Mouse (Mus musculus): ENCODE measurements around the gene Olfr76.
"Not testable (repeated sequence)": the region's sequence is repeated elsewhere in the genome, so short reads cannot be mapped to it uniquely, and the experiment has no call there.

Olfr76 gene
- long read RNA-seq, experiment 1 = 0 reads
- long read RNA-seq, experiment 2 = 0 reads

DNA sequence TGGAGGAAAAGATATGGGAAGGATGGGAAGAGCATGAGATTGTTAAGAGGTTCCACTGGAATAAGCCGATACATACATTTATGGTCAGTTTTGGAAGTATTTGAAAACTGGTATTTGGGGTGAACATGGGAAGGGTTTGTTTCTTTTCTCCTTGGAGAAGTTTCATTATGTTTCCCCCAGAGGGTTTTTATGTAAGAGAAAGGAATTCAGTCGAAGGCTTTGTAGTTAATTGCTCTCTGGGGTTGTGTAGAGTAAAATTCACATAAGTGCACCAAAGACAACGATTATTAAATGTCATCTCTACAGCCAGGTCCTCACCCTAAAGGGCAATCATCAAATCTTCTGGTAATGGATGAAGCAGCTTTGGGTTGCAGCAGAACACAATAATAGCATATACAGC lies at the start of gene Olfr76:
Olfr76 (minus strand) TSS at position 101 of the 400 bp plus-strand sequence.
- intact Hi-C loops (cut with DNase I) = no loop called here

DNA sequence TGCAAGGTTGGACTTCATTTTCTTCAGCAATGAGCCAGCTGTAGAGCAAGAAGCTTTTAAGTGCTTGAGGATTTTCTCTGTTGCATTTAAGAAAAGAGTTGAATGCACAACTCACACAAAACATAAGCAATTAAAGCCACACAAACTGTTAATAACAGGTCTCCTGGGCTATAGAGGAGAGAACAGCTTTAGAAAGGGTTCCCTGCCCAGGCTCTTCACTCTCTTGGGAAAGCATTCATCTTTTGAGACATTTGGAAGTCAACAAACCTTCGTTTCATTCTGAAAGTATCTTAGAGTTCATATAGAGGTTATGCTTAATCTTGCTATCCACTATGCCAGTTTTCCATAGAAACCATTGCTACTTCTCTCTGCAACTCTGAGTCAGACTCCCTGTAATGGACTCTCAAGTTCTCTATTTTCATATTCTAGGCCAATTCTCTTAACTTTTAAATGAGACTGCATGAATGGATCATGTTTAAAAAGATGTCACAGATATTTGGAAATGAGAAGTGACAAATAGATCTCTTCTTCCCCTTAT lies 47.1 kb upstream of the Olfr76 start, which contains the start of gene Olfr1555-ps1:
Olfr1555-ps1 (minus strand) TSS at position 51 of the 538 bp plus-strand sequence.
- intact Hi-C loops (cut with DNase I) = not testable (repeated sequence)

- intact Hi-C loops (cut with DNase I) = no loop called here
Observed at GRCm38 (mm10) chr19:12145452-12145851, 22.4 kb upstream of the Olfr76 start.

- intact Hi-C loops (cut with DNase I) = no loop called here
Observed at GRCm38 (mm10) chr19:12143356-12143755, 20.4 kb upstream of the Olfr76 start.

GRCm38 (mm10) chr19:12134289-12134688 lies 11.3 kb upstream of the Olfr76 start:
- intact Hi-C loops (cut with DNase I) = loop anchor here (5.0 to 10.0 kb wide), 2 partner anchors 298 to 461 kb away; partner anchors contain the start of gene Gm4952

- intact Hi-C loops (cut with DNase I) = no loop called here
Observed at GRCm38 (mm10) chr19:12116464-12116863, 6.5 kb downstream of the Olfr76 start.

DNA sequence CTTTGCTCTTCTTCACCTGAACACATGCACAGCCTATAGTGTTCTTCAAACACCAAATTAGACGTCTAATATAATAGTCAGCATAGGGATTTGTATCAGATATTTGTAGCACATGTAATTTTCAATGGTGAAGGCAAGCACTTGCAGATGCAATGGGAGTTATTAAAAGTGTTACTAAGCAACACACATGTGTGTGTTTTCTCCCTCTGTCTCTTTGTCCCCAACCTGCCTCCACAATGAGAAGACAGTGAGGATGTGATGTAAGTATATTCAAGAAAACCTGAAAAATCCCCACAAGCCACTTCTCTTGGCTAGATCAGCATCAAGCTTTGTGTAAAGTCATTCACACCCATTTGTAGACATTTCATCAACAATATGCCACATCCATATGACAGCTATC lies 7.2 kb downstream of the Olfr76 start, which contains the start of gene Olfr1428:
Olfr1428 (minus strand) TSS at position 101 of the 400 bp plus-strand sequence.
- intact Hi-C loops (cut with DNase I) = no loop called here

DNA sequence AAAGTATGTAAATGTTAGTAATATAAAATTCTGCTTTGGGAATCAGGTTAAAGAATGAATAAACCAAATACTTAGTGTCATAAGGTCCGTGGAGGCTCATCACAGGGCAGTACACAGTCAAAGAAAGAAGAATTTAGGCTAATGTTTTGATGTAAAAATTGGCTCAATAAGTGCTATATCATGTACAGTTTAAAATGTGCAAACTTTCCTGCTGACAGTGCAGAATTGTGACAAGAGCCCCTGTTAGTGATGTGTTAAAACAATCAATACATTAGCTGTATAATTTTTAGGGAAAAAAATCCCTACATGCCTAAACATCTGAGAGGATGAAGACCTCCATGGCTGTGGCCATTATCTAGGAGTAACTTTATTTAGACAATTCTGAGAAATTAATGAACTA lies 9.2 kb downstream of the Olfr76 start:
- intact Hi-C loops (cut with DNase I) = no loop called here

- intact Hi-C loops (cut with DNase I) = no loop called here
Observed at GRCm38 (mm10) chr19:12104541-12104940, 18.5 kb downstream of the Olfr76 start.

DNA sequence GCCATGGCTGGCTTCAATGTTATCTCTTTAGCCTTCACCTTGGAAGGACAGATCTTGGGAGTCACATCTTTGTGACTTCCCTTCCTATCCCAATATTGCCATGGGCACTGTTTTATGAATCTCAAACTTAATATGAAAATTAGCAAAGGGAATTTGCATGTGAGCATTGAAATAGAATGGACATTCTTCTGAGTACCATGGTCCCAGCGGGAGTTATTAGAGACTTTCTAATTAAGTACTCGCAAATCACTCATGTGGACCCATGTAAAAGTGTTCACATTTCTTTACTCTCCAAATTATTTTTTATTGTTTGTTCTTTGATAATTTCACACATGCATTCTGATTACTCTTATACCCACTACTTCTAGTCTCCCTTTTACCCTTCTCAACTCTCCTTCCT lies 19.8 kb downstream of the Olfr76 start, which contains the start of gene Olfr1427:
Olfr1427 (minus strand) TSS at position 101 of the 400 bp plus-strand sequence.
- intact Hi-C loops (cut with DNase I) = no loop called here

DNA sequence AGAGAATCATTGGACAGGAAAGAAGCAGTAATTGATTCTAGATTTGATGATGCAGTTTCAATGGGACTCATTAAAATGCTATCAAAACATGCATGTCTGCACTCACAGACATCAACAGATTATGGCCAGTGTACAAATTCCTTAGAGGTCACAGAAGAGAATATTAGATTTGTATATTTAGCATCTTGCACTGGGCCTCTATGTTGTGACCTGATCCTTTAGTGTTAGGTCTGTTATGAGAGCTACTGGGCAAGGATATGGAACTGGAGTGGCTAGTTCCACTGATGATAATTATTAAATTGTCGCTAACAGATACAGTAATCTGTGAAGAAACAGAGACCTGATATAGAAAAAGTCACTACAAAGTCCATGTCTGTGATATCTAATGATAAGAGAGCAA lies 31.1 kb downstream of the Olfr76 start, which contains the start of gene Olfr1426:
Olfr1426 (minus strand) TSS at position 101 of the 400 bp plus-strand sequence.
- intact Hi-C loops (cut with DNase I) = no loop called here

GRCm38 (mm10) chr19:12077631-12078030 lies 45.4 kb downstream of the Olfr76 start, which contains the start of gene Olfr1425:
Gene Olfr1425 (minus strand): TSS chr19:12077731.
- intact Hi-C loops (cut with DNase I) = not testable (repeated sequence)

DNA sequence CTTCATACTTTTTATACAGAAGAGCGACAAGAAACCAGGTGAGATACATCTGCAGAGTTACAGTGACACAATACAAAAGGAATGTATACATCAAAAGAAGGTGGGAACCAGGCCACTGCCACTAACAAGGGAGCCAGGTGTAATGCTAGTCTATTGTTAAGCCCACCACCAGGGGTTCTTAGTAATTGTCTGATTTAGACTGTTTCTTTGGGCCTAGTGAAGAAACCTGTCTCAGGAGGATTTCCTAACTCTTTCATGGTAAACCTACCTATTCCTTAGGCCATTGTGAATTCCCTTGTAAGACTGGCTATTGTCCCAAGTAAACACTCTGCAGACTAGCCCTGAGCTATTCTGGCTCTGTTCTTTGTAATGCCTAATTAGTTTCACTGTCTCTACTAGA lies 53.5 kb downstream of the Olfr76 start:
- intact Hi-C loops (cut with DNase I) = not testable (repeated sequence)

All from adrenal gland (tissue).